Mouse (Mus musculus): ENCODE results near the gene Gna11.

Gene Gna11

DNA sequence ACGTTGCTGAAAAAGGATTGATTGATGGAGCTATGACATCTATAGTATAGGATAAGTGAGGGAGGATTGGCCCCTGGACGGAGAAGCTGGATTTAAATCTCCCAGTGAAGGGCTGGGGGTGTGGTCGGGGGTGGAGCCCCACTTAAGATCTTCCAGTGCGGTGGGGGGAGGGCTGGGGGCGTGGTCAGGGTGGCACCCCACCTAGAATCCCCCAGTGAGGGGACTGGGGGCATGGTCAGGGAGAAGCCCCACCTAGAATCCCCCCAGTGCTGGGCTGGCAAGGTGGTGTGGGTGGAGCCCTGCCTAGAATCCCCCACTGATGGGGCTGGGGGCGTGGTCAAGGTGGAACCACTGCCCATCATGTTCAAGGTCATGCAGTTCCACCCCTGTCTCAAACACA is 37.9 kb downstream of the Gna11 start:
- no peak for DNase-seq (ENCODE audit: low read depth, low spot score)

DNA sequence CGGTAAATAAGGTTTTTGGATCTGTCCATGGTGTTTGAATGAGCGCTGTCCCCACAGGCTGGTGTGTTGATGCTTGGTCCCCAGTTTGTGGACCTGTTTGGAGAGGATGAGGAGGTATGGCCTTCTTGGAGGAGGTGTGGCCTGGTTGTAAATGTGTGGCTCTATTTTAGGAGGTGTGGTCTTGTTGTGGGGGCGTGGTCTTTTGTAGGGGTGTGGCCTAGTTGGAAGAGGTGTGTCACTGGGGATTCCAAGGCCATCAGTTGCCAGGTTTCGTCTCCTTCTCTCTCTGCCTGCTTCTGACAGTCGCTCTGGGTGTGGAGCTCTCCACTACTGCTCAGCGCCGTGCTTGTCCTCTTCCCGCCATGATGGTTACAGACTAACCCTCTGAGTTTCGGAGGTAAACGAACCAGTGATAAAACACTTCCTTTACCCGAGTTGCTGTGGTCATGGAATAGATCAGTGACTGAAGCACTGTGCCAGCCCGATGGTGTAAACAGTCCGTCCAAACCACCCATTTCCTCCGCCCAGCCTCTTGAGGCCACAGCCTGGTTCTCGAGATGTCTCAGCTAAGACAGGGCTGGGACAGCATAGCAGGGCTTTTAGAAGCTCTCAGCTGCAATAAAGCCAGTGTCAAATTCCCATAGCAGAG is 39.9 kb downstream of the Gna11 start:
- no peak for DNase-seq (ENCODE audit: low read depth, low spot score)

DNA sequence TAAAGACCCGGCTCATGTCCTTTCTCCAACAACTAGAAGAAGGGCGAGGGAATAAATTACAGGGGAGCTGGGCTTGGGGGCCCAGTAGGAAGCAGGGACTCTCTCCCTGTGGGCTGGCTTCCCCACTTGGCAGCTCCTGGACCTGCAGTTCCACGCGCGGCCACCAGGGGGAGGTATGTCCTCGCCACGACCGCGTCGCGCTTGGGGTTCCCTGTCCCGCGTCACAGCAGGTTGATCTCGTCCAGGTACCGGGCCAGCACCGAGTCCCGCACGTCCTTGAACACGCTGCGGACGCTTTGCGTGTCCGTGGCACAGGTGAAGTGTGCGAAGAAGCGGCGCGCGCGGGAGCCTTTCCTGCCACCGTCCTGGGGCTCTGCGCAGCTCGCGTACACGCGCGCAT is 42.3 kb downstream of the Gna11 start:
- DNase-seq (ENCODE audit: low read depth, low spot score), result peak; percentile 82

DNA sequence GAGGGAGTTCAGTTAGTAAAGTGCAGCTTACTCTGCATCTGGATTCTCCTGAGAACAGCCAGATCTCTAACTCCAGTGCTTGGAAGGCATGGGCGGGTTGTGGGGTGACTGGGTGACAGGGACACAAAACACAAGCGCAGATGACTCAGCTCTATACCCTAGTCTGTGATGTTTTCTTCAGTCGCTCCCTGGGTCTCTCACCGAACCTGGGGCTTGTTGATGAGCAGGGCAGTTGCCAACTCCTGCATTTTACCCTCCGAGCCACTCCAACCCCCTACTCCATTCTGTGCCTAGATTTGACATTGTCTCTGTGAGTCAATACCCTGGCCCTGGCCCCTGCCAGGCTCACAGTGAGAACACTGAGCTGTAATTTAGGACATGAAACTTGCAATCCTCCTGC is 43.1 kb downstream of the Gna11 start:
- no peak for DNase-seq (ENCODE audit: low read depth, low spot score)

DNA sequence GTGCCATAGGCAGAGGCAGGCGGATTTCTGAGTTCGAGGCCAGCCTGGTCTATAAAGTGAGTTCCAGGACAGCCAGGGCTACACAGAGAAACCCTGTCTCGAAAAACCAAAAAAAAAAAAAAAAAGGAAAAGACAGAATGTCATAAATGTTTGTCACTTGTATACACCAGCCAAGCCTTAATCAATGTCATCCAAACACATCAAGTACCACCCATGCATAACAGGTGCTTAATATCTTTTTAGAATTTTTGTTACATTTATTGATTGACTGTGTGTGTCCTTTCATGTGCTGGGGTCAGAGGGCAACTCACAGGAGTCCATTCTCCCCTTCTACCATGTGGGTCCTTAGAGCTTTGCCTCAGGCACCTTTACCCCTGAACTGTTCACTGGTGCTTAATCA is 45.0 kb downstream of the Gna11 start, which contains the start of gene S1pr4:
S1pr4 (minus strand) TSS at position 101 of the 400 bp plus-strand sequence.
- DNase-seq (ENCODE audit: low read depth, low spot score), result no peak

DNA sequence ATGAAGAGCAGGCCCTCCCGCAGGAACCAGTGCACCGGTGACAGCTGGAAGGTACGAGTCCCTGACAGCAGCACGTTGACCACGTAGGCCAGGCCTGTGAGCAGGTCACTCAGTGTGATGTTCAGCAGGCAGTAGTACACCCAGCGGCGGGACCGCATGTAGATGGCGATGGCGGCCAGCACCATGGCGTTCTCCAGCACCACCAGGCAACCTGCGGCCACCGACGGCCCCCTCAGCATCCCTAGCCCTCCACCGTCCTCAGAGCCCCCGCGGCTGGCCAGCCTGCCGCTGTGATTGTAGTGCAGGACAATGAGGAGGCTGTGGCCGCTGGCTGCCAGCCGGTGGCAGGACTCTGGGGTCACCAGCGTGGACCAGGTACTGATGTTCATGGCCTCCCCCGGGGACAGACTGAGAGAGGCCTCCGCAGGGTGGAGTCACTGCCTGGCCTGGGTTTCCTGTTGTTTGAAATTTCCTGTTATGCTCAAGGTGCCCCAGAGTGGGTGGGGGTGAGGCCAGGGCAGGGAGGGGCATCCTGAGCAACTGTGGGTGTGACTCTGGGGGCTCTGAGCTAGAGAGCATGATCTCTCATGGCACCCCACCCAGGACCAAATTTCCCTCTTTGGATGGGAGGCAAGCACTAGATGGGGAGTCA is 45.6 kb downstream of the Gna11 start:
- no peak for DNase-seq (ENCODE audit: low read depth, low spot score)

DNA sequence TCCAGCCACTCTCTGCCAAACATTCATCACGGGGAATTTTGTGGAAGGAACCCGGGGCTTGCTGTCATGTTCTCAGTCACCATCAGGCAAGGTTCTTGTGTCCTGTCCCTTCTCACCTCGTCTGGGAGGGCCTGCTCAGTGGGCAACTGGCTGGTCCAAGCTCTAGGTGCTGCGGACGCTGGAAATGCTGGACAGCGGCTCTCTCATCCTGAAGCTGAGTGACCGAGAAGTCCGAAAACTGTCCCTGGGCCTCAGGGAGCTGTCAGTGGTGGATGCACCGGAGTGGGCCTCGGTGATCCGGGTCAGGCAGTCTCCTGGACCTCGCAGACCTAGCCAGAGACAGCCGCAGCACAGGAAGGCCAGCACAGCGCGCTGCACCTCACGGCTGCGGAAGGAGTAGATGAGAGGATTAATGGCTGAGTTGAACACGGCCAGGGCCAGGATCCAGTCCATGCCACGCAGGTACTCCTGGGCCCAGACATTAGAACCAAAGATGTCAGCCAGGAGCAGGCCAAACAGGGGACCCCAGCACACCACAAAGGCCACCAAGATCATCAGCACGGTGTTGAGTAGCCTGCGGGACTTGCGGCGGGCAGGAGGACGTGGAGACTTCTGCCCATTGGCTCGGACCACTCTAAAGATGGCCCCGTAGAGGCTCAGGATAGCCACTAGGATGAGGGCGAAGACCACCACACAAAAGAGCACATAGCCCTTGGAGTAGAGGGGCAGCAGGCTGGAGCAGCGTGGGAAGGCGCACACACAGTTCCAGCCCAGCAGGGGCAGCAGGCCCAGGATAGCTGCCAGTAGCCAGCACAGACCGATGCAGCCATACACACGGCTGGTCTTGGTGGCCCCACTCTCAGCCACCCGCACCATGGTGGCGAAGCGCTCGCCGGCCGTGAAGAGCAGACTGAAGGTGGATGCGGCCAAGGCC is 46.4 kb downstream of the Gna11 start:
- no peak for DNase-seq (ENCODE audit: low read depth, low spot score)

DNA sequence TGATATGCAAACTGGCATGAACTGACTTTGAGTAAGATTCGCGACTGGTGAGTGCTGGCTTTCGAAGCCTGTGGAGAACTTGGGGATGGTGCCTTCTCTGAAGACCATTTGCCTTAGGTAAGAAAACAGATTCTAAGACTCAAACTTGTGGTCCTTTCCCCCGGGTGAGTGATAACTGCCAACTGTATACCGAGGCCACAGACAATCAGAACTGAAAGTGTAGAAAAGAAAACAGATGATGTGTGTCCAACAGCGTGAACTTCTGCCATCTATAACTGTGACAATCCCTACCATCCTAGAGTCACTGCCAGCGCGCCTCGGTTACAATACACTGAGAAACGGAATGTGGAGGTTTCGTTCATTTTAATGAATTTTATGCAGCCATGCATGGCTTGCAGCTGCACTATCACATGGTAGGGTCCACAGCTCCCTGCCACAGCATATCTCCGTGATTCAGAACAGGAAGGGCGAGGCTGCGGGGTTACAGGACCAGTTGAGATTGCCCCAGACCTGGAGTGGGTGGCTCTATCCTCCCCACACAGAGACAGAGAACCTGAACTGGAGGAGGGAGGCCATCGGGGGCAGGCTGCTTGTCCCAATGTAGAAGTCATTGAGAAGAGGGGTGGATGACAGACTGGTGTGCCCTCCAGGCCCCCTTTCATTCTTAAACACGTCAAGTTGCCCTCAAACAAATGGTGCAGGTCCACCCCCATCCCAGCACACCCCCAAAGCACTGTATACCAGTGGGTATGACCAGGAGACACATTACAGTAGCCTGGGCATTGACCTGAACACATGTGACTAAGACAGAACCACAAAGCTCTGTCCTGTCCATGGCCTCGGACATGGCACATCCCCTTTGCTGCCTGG is 47.4 kb downstream of the Gna11 start:
- no peak for DNase-seq (ENCODE audit: low read depth, low spot score)

DNA sequence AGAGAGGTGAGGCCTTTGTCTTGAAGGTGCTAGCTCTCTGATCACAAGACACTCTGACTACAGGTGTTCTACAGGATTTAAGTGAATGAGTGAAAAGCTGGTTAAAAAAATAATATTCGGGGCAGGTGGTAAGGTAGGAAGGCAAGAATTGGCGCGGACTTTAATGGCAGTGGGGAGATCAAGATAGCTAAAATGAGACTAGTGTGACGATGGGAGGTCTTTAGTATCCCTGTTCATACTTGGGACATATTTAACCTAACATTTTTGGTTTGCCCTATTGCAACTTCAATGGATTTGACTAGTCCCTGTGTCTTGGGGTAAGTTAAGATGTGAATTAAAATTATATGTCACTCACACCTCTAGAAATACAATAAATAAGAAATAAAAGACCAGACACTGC is 48.0 kb downstream of the Gna11 start:
- no peak for DNase-seq (ENCODE audit: low read depth, low spot score)

DNA sequence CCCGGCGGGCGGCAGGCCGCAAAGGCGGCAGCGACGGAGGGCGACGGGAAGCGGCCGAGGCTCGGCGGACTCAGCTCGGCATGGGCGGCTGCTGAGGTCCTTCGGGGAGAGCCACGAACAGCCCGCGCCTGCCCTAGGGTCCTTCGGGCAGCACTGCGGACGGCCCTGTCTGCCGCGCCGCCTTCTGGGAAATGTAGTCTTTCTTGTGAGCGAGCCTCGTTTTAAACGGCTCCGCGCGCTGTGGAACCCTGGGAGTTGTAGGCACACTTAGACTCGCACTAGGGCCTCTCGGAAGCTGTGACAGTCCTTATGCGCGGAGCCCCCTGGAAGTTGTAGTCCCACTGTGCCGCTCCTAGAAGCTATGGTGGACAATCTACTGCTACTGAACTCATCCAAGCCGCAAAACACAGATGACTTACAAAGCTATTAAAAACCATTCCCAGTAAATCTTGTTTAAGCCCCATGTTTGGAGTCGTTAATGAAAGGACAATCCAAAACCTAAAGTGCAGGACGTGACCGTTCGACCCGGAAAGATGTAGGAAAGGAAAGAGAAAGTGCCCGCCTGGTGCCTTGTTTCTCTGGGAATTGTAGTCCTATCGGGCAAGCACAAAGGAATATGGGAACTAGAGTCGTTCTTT is 48.6 kb downstream of the Gna11 start, which contains the start of gene Ncln:
Ncln (minus strand) TSS at position 129 of the 638 bp plus-strand sequence.
- peak; percentile 98 for DNase-seq (ENCODE audit: low read depth, low spot score)

DNA sequence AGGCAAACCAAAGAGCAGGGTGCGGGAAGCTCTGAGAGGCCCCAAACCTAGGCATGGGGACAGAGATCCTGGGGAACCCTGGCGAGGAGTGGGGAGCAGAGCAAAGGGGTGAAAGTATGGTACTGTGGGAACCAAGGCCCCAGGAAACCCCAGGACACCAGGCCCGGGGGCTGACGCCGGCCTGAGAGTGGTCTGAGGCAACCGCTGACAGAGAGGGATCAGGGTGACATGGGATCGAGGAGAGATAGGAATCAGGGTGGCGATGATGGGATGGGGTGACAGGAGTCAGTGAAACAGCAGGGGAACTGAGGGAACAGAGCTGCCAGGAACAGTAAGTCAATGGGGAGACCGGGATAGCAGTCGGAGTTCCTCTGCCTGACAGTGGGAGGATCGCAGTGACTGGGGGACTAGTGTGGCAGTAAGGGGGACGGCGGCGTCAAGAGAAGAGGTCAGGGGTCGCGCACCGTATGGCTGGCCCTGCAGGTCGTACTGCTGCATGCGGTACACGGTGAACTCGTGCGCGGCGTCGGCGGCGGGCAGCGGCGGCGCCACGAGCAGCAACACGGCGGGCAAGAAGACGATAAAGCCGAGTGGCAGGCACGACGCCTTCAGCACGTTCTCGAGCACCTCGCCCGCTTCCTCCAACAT is 49.2 kb downstream of the Gna11 start:
- peak; percentile 32 for DNase-seq (ENCODE audit: low read depth, low spot score)

DNA sequence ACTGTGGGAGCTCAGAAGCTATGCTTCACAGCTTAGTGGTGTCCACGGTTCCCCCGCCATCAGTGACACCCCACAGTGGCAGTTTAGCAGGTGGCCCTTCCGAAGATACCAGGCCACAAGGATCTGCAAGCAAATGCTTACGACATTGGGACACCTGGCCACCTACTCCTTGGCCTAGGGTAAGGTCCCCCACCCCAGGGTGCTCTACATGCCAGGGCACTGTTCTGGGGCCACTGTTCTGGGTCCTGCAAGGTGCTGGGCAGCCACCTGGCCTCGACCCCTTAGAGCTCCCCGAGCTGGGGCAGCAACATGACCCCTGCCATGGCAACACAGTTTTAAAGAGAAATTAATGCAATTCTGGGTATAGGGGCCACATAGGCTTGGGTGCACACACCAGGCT is 49.8 kb downstream of the Gna11 start:
- no peak for DNase-seq (ENCODE audit: low read depth, low spot score)

DNA sequence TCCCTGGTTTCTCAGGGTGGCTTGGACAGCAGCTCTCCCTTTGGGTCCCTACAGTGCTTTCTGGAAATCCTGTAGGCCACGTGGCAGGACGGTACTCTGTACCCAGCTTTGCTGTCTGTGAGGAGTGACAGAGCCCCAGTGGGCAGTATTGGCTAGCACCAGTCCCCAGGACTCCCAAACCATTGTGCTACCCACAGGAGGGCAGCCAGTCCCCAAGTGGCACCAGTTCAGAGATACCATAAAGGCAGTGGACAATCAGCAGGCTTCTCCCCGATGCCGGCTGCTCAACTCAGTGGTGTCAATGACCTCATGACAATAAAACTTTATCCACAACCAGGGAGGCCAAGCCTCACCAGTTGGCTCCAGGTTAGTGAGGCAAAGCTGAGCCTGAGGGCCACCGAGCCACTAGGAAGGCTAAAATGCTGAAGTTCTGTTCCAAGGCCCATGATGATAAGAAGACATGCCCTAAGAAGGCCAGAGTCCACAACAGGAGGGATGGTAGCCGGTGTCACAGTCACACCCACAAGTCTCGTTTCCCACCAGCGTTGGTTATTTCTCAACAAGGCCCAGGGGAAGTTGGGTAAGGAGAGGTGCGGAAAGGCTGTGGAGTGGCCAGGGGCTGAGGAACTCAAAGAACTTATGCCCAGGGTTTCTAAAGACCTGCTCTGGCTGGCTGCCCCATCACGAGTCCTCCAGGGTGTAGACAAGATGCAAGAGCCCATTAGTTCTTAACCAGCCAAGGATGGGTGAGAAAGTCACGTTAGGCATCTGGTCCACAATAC is 50.5 kb downstream of the Gna11 start:
- no peak for DNase-seq (ENCODE audit: low read depth, low spot score)

DNA sequence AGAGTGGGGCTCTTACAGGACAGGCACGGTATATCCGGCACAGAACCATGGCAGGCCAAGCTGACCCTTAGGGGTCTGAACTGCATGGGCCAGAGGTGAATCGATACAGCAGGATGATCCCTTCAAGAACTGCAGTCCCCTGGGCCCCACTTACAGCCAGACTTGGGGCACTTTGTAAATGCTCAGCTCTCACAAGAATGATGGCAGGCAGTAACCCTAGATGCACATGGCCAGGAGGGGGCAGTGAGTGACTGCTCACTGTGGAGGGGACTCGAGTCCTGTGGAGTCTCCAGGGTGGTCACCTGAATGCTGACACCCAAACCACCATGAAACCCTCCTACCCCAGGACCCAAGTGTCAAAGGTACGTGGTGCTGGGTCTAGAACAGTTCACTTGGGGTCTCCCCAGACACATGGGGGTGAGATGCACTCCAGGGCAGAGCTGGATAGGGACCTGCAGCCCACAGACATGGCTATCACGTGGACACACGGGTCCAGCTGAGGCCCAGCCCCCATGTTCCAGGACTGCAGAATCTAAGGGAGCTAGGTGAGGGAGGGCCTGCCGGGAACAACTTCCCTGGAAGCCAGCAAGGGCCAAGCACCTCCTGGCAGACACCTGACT is 51.3 kb downstream of the Gna11 start:
- no peak for DNase-seq (ENCODE audit: low read depth, low spot score)

DNA sequence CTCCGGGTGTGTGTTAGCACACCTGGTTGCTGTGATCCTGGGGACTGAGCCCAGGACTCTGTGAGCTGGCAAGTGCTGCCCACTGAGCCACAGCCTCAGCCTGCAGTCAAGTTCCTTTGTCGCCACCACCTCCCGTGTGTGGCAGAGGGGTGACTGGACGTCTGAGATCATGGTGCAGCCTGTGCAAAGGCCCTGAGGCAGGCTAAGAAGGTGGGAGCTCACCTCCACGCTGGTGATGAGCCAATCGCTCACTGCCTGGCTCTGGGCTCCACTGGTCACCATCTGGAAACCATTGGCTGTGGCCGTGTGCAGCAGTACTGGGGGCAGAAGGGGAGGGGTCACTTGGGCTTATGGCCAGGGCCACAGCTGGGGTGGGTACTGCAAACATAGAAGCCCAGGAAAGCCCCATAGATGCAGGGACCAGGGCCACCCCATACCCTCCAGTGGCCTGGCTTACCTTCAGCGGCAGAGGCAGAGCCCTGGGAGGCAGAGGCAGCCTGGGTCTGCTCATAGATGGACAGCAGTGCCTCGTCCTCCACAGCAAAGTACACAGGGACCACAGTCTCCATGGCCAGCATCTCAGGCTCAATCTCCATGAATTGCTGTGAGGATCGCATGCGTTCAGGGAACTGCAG is 52.3 kb downstream of the Gna11 start:
- DNase-seq (ENCODE audit: low read depth, low spot score), result no peak

DNA sequence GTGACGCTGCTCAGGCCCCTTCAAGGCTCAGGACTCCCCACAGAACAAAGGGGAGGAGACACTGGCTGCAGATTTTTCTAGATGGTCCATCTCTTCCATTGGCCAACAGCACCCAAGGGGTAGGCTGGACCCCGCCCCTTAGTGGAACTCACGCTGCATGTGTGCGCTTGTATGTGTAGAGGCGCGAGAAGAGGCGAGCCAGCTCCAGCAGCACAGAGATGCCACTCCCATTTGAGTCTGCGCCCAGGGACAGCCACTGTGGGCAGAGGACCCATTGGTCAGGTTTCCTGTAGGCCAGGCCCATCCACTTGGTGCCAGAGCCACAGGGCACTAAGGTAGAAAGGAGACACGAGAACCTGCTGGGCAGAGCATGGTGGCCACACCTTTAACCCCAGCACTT is 54.0 kb downstream of the Gna11 start:
- DNase-seq (ENCODE audit: low read depth, low spot score), result no peak

DNA sequence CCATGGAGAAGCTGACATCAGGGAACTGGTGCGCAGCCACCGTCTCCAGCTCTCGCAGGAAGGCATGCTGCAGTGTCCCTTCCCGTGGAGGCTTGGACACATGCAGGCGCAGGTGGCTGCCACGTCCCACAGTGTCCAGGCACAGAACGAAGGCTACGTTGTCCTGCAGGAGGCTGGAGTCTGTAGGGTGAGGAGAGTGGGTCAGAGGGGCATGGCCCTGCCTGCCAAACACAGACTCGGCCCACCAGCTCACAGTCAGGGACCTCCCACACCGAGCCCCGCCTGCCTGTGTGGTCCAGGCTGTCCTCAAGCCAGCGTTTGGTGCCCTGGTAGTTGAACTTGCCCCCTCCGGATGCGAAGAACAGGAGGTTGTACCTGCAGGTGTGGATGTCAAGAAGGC is 55.0 kb downstream of the Gna11 start:
- DNase-seq (ENCODE audit: low read depth, low spot score), result no peak

DNA sequence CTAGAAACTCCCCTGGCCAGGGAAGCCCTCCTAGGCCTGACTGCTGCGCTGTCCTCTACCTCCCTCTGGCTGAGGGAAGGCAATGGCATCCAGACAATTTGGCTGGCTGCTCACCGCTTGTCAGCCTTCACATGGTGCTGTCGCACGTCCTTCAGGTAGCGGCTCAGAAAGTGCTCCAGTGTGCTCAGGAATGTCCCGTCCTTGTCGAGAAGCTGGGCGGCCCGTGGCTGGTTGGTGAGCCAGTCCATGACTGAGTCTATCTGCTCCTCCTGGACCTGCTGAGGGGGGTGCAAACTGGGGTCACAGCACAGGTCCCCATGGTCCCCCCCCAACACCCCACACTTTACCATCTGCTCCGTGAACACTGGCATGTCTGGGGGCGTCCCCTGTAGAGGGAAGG is 56.9 kb downstream of the Gna11 start:
- no peak for DNase-seq (ENCODE audit: low read depth, low spot score)

DNA sequence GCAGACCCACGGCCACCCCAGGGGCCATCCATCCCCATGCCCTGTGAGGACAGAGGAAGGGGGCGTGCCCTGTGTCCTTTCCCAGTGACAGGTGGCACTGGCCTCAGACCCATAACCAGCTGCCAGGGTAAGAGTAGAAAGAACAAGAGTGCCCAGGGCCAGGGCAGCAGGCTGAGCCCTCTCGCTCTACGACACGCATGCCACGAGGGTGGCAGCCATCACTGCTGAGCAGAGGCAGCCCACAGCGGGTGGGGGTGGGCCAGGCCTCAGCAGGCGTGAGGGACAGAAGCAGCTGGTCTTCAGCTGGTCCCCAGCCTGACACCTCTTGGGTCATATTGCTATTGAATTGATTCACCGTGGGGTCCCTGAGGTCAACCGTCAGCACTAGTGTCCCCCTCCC is 58.5 kb downstream of the Gna11 start:
- no peak for DNase-seq (ENCODE audit: low read depth, low spot score)
